Mouse (Mus musculus) embryonic fibroblast, embryonic 13.5 days (primary cell): ENCODE results near the gene Cmc2.

ENCODE experiments used
- CTCF ChIP-seq: IDR thresholded peaks from 2 replicates; pipeline ENCODE4 v1.5.1; 2011; ENCODE audit warnings: mild to moderate bottlenecking, control low read depth, low read length, moderate library complexity, borderline replicate concordance; ENCODE audit not compliant: insufficient read depth
- POLR2A ChIP-seq: IDR thresholded peaks from 2 replicates; pipeline ENCODE4 v1.6.1; 2011; ENCODE audit warnings: low read depth, mild to moderate bottlenecking, control low read depth, low read length, moderate library complexity

- TF ChIP-seq POLR2A (no peak), CTCF (no peak)
Measured at GRCm38 (mm10) chr8:116935506-116935905, 14.3 kb upstream of the Cmc2 start.
